Mouse (Mus musculus) erythroblast, embryonic 14.5 days (primary cell): Measurements from ENCODE around the gene Serpina3f.

Source experiments
- GATA1 ChIP-seq: IDR thresholded peaks from 2 replicates; pipeline ENCODE4 v1.6.1; 2012; ENCODE audit warnings: low read length, inconsistent platforms, mixed read lengths
- TAL1 ChIP-seq: IDR thresholded peaks from 3 replicates; pipeline ENCODE4 v1.6.1; 2012; ENCODE audit warnings: low read length, inconsistent platforms, mixed read lengths

GRCm38 (mm10) chr12:104174747-104175146, 39.6 kb upstream of the Serpina3f start:
- TF ChIP-seq GATA1 = no peak
- TF ChIP-seq TAL1 = no peak
